Mouse (Mus musculus) adrenal gland, postnatal 36 days (tissue): ENCODE measurements around the gene Psip1. TPM values are rescaled to one million over a fixed set of nuclear protein-coding genes. Genes with fewer than 3 reads are reported as not detected.

Source experiments
- DNase-seq, 2 experiments: peaks; one replicate each; pipeline ENCODE4 v3.0.0; 2021; ENCODE audit warnings: mixed read lengths in 1 of 2
- total RNA-seq, 2 experiments: library from RNA; stranded (reverse); gene quantifications; 2 replicates each; pipeline ENCODE4 v1.2.3; 2021

Gene Psip1
- total RNA-seq, 2 experiments from 2014 or later: 48.9 to 51.0 TPM

- DNase-seq: no peak
These were observed 68.5 kb downstream of the Psip1 start for GRCm38 (mm10) chr4:83417820-83418186.

GRCm38 (mm10) chr4:83417160-83417819 is 69.0 kb downstream of the Psip1 start, which contains the start of gene Snapc3:
Snapc3 (plus strand) TSS chr4:83417724.
- peak; percentile 98 for DNase-seq

GRCm38 (mm10) chr4:83414241-83414824 is 71.9 kb downstream of the Psip1 start:
- no peak for DNase-seq

GRCm38 (mm10) chr4:83412060-83412459 is 74.2 kb downstream of the Psip1 start:
- no peak for DNase-seq

GRCm38 (mm10) chr4:83409867-83410505 is 76.3 kb downstream of the Psip1 start:
- DNase-seq: no peak

GRCm38 (mm10) chr4:83407688-83408087 is 78.6 kb downstream of the Psip1 start:
- no peak for DNase-seq

Other genes starting within 250 kb of the Psip1 start
- gene Ttc39b, start 162.2 kb downstream of the Psip1 start, total RNA-seq: 10 to 100 TPM; 20.9 TPM
- 10 to 100 TPM; 18.7 to 21.5 TPM for gene Snapc3, start 68.7 kb downstream of the Psip1 start, total RNA-seq
- gene Ccdc171, start 39.1 kb upstream of the Psip1 start, total RNA-seq: 1 to 10 TPM; 1.7 to 2.4 TPM